In the genomic region with DNA sequence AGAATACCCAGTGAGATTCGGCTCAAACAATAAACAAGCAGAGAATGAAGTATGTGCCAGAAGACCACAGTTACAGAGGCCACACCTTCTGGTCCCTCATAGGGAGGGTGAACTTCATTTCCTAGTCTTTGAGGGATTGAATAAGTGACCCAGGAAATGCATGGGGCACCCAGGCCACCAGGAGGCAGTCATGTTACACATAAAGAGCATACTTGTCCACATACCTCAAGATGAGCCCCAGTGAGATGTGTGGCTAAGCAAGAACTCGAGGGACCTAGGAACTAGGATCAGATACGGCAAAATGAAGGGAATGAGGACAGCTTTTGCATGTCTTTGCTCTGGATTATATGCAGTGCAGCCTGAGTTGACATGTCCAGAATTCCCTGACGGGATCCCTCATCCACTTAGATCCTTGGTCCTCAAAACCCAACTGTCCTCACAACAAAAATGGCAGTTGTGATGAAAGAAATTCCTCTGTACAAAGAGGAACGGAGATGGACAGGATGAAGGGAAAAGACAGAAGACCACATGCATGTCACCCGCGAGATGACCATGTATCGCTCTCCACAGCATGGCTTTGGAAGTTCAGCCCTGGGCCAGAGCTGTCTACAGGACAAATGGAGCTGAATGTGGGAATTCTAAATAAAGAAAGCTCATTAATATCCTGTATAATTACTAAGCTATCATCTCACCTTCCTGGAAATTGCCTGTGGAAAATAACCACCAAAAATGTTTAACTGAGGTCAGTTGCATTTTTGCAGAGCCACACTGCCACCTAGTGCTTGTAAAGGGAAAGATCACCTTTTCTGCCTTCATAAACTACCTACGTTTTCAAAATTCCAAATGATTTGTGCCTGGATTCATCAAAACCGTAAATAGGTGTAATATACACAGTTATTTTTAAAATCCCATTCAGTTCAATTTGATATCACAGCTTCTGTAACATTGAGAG, we compare ENCODE assay signal across 8 mouse cellular contexts. TPM values are rescaled to one million over a fixed set of nuclear protein-coding genes. Genes with fewer than 3 reads are reported as not detected.
A peak's percentile ranks its signal among the peaks of the same experiment; 100 is the strongest.
DNase-seq lines count a peak whose midpoint lies in the region; ATAC-seq and TF ChIP-seq lines count a peak whose summit lies in the region.
"Had no signal": no experiment of that assay in that cellular context is flagged by ENCODE, and none has a peak within 500 bp of the region (broad histone marks: within the 10 kb centered on the region; RNA-seq: fewer than 3 reads in every experiment).

No protein-coding gene starts in this region.

- no peak overlapping the region for H3K4me2 ChIP-seq in lung, embryonic 16.5 days (ENCODE audit: low read depth, low read length)
- H3K4me2 ChIP-seq: heart, embryonic 15.5 days had no signal

- H3K9me3 ChIP-seq in ES-Bruce4 (replicated peaks; ENCODE audit: control insufficient read depth, insufficient read depth, low read length, poor library complexity, severe bottlenecking) = no peaks in the 10 kb centered on the region
- no peaks in the 10 kb centered on the region for H3K9me3 ChIP-seq in lung, embryonic 16.5 days (ENCODE audit: control insufficient read depth, low read length)
- H3K9me3 ChIP-seq: heart, embryonic 15.5 days had no signal

- H3K36me3 ChIP-seq in ES-Bruce4 (ENCODE audit: control insufficient read depth, insufficient read depth, low read length, poor library complexity, severe bottlenecking) = no peaks in the 10 kb centered on the region
- no peaks in the 10 kb centered on the region for H3K36me3 ChIP-seq in lung, embryonic 16.5 days (ENCODE audit: control insufficient read depth, insufficient read depth, low read length)
- H3K36me3 ChIP-seq: heart, embryonic 15.5 days had no signal

- H3K27me3 ChIP-seq in ES-Bruce4 (ENCODE audit: control insufficient read depth, insufficient read depth, low read length, poor library complexity, severe bottlenecking) = no peaks in the 10 kb centered on the region
- no peaks in the 10 kb centered on the region for H3K27me3 ChIP-seq in lung, embryonic 16.5 days (ENCODE audit: control insufficient read depth, insufficient read depth, low read depth, low read length)
- H3K27me3 ChIP-seq: heart, embryonic 15.5 days had no signal

- WGBS in large intestine, adult 2 months = 49% methylated on average over 10 of the region's 10 CpGs
- WGBS in lung, embryonic 16.5 days = 45% methylated on average over 10 of the region's 10 CpGs

- no peak for TF ChIP-seq POLR2A in ES-Bruce4 (IDR thresholded peaks at IDR 0.05; ENCODE audit: insufficient read depth, low read length)

- H3K4me1 ChIP-seq in ES-Bruce4 (ENCODE audit: control insufficient read depth, insufficient read depth, low read length) = no peaks in the 10 kb centered on the region
- no peaks in the 10 kb centered on the region; the same call in 1 of the 2 replicates for H3K4me1 ChIP-seq in lung, embryonic 16.5 days (replicated peaks; ENCODE audit: control insufficient read depth, insufficient read depth, low read length)

- peak; percentile 52 for TF ChIP-seq CTCF in ES-Bruce4 (IDR thresholded peaks at IDR 0.05; ENCODE audit: low read depth, low read length)

- H3K27ac ChIP-seq in ES-Bruce4 (ENCODE audit: insufficient read depth, low read length) = no peak overlapping the region
- peak overlapping the region; percentile 63 for H3K27ac ChIP-seq in lung, embryonic 16.5 days (ENCODE audit: low read length)
- H3K27ac ChIP-seq: heart, embryonic 15.5 days had no signal

- no peak overlapping the region for H3K4me3 ChIP-seq in ES-Bruce4 (ENCODE audit: low read depth, low read length)
- H3K4me3 ChIP-seq in lung, embryonic 16.5 days (ENCODE audit: low read length) = no peak overlapping the region
- H3K4me3 ChIP-seq: heart, embryonic 15.5 days had no signal

- DNase-seq in ZHBTc4 (ENCODE audit: low read depth, low spot score) = peak; percentile 84
- DNase-seq in cerebellum, postnatal 36 days = peak; percentile 43 to 53
- DNase-seq in heart, postnatal 4 days = peak; percentile 70
- DNase-seq in large intestine, adult 2 months (ENCODE audit: low read depth, low spot score) = peak; percentile 22
- peak; percentile 66 for DNase-seq in retina, postnatal 1 day

- peak; percentile 80 for ATAC-seq in lung, embryonic 16.5 days (ENCODE audit: low read depth)

- H3K9ac ChIP-seq in ES-Bruce4 (ENCODE audit: low read depth, poor library complexity, severe bottlenecking) = no peak overlapping the region
- no peak overlapping the region for H3K9ac ChIP-seq in lung, embryonic 16.5 days (ENCODE audit: low read length)
- H3K9ac ChIP-seq: heart, embryonic 15.5 days had no signal

- TF ChIP-seq EP300 in ES-Bruce4 (IDR thresholded peaks at IDR 0.05; ENCODE audit: insufficient read depth, low read depth, low read length) = no peak

RNA-seq across cellular contexts. Expression of gene Arnt2, which starts 54.1 kb away (rescaled TPM):
- 1.5 and 3.3 TPM in 2 replicates for polyA plus RNA-seq in ES-Bruce4 (2011; ENCODE audit: insufficient read depth, insufficient read length, low read depth, missing spikeins)
- 1 to 10 TPM; 1.5 to 1.7 TPM for total RNA-seq in heart, postnatal 4 days (2021)
- polyA plus RNA-seq in large intestine, adult 2 months (2012; rRNA removed) = 0.46 and 0.70 TPM in 2 replicates
- 5.6 and 7.3 TPM in 2 replicates for polyA plus RNA-seq in lung, embryonic 16.5 days (2015; fragmentation: Nextera tagmentation; extraction: Ambion mirVana)

Comparison
In these comparisons a context has a peak if more than half of its experiments do, and no peak if none do; other contexts are left out.
1. DNase-seq: peak in every context shown above with its lines; median percentile 84 in ZHBTc4; 70 in heart, postnatal 4 days; 66 in retina, postnatal 1 day; 48 in cerebellum, postnatal 36 days; 22 in large intestine, adult 2 months.